Mouse (Mus musculus): ENCODE data around the gene Ehmt1. TPM values are rescaled to one million over a fixed set of nuclear protein-coding genes. Genes with fewer than 3 reads are reported as not detected.

The Ehmt1 gene
- total and polyA plus RNA-seq, 3 experiments, result 31.9 to 55.8 TPM; not detected in 1

DNA sequence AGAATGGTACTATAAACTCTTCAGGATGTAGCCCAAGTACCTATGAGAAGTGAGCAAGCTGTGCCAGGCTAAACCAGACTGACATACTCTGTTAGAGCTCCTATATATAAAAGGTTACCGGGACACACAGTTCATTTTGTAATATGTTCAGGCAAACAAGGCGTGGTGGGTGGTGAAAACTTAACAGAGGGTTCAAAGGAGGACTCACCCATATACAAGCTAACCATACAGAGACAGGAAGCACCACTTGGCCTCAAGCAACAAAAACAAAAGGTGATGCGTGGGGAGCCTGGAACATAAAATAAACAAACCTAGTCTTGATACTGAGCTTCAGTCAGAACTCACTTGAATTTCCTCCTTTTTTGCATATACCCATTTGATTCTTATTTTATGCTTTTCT lies 88.8 kb downstream of the Ehmt1 start:
- no peaks in the 10 kb centered on the region for H3K4me1 ChIP-seq (ENCODE audit: control insufficient read depth in 1 of 2, insufficient read depth in 2 of 2, low read length in 2 of 2)
- no peaks in the 10 kb centered on the region for H3K9me3 ChIP-seq (replicated peaks; ENCODE audit: insufficient read depth, low read length)
- TF ChIP-seq CHD1 (IDR thresholded peaks at IDR 0.05; ENCODE audit: low read depth, low read length) (no peak), SMC3 (IDR thresholded peaks at IDR 0.05; ENCODE audit: low read depth, low read length) (no peak), POLR2AphosphoS5 (IDR thresholded peaks at IDR 0.05; ENCODE audit: borderline replicate concordance, low read depth, low read length) (no peak), UBTF (IDR thresholded peaks at IDR 0.05; ENCODE audit: borderline replicate concordance, insufficient read depth, low read depth, low read length) (no peak), USF2 (IDR thresholded peaks at IDR 0.05; ENCODE audit: borderline replicate concordance in 1 of 2, insufficient read depth in 1 of 2, low read depth in 1 of 2, low read length in 2 of 2) (no peak), ZNF384 (IDR thresholded peaks at IDR 0.05; ENCODE audit: low read depth, low read length) (no peak), MAX (IDR thresholded peaks at IDR 0.05; ENCODE audit: low read length) (no peak), POLR2AphosphoS2 (IDR thresholded peaks at IDR 0.05; ENCODE audit: low read length) (no peak), MEF2A (IDR thresholded peaks at IDR 0.05; ENCODE audit: extremely low read depth, insufficient replicate concordance, low read depth, low read length, poor library complexity, severe bottlenecking) (no peak), MAFK (IDR thresholded peaks at IDR 0.05; ENCODE audit: borderline replicate concordance, low read depth, low read length) (no peak)
- no peak for DNase-seq (ENCODE audit: low read depth, low spot score)
- H3K79me2 ChIP-seq (ENCODE audit: control insufficient read depth, insufficient read depth, low read length, poor library complexity), result no peaks in the 10 kb centered on the region
- no peak overlapping the region for H3K4me3 ChIP-seq (ENCODE audit: control insufficient read depth in 1 of 2, insufficient read depth in 1 of 2, low read depth in 2 of 2, low read length in 2 of 2)
- H3K27ac ChIP-seq (ENCODE audit: control insufficient read depth, low read depth, low read length), result no peak overlapping the region
- H3K36me3 ChIP-seq (ENCODE audit: control insufficient read depth in 1 of 2, insufficient read depth in 2 of 2, low read length in 2 of 2), result peaks cover 0 to 19% of the 10 kb centered on the region in 2 experiments; a peak in 2 of 4 replicates
- H3K9ac ChIP-seq (ENCODE audit: control insufficient read depth, low read depth, low read length, poor library complexity, severe bottlenecking), result no peak overlapping the region
- H3K27me3 ChIP-seq (ENCODE audit: control insufficient read depth in 1 of 2, insufficient read depth in 2 of 2, low read length in 2 of 2), result no peaks in the 10 kb centered on the region

DNA sequence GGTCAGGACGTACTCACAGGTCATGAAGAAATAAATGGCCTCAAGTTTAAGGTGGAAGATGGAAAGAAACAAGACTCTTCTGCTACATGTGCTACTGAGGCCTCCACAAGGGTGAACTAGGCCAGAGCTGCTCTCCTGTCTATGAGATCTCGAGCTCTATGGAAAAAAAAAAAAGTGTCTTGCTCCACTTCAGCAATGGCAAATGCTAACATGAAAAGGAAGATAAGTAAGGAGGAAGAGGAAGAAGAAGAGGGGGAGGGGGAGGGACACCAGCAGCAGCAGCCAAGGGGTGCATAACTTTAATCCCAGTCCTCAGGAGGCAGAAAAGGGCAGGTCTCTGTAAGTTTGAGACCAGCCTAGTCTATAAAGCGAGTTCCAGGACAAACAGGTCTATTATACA lies 109.7 kb downstream of the Ehmt1 start:
- TF ChIP-seq ZNF384 (IDR thresholded peaks at IDR 0.05; ENCODE audit: low read depth, low read length) (peak; percentile 93), MEF2A (IDR thresholded peaks at IDR 0.05; ENCODE audit: extremely low read depth, insufficient replicate concordance, low read depth, low read length, poor library complexity, severe bottlenecking) (no peak), EP300 (IDR thresholded peaks at IDR 0.05; ENCODE audit: low read depth in 1 of 2, low read length in 2 of 2) (0 out of 4 replicates have a peak, but pooled peaks of 1 of the 2 experiments have one; percentile 20)
- H3K4me3 ChIP-seq (ENCODE audit: control insufficient read depth in 1 of 2, insufficient read depth in 1 of 2, low read depth in 2 of 2, low read length in 2 of 2), result no peak overlapping the region

DNA sequence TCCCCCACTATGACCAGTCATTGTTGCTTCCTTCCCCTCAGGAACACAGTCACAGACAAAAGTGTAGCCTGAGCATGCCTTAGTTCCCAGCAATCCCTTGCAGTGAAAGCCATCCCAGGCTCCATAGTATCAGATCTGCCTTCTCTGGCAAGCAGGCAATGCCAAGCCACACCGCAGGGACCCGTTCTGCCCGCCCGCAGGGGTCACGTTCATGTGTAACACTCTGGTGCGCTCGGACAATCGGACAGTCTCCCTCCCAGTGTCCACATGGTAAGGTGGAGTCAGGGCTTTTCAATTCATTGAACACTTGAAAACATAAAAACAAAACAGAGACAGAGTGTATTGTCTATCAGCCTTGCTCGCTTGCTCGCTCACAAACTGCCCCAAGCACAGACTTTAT lies 111.7 kb downstream of the Ehmt1 start:
- H3K36me3 ChIP-seq (ENCODE audit: control insufficient read depth in 1 of 2, insufficient read depth in 2 of 2, low read length in 2 of 2), result peaks cover 11 to 26% of the 10 kb centered on the region in 2 experiments

More for the DNA sequence above, 109.7 kb downstream of the Ehmt1 start:
- peaks cover 11 to 24% of the 10 kb centered on the region in 2 experiments for H3K36me3 ChIP-seq (ENCODE audit: control insufficient read depth in 1 of 2, insufficient read depth in 2 of 2, low read length in 2 of 2)
- H3K9me3 ChIP-seq (replicated peaks; ENCODE audit: insufficient read depth, low read length), result no peaks in the 10 kb centered on the region
- no peak overlapping the region for H3K9ac ChIP-seq (ENCODE audit: control insufficient read depth, low read depth, low read length, poor library complexity, severe bottlenecking)
- no peaks in the 10 kb centered on the region for H3K79me2 ChIP-seq (ENCODE audit: control insufficient read depth, insufficient read depth, low read length, poor library complexity)
- peak; percentile 64 for DNase-seq (ENCODE audit: low read depth, low spot score)
- H3K27me3 ChIP-seq (ENCODE audit: control insufficient read depth in 1 of 2, insufficient read depth in 2 of 2, low read length in 2 of 2), result no peaks in the 10 kb centered on the region
- H3K4me1 ChIP-seq (ENCODE audit: control insufficient read depth in 1 of 2, insufficient read depth in 2 of 2, low read length in 2 of 2), result peaks cover 0 to 6% of the 10 kb centered on the region in 2 experiments; a peak in 3 of 4 replicates
- peak overlapping the region; percentile 35; the same call in 1 of the 2 replicates for H3K27ac ChIP-seq (ENCODE audit: control insufficient read depth, low read depth, low read length)

More for the DNA sequence above, 111.7 kb downstream of the Ehmt1 start:
- no peak for DNase-seq (ENCODE audit: low read depth, low spot score)
- Histone ChIP-seq H3K79me2 (ENCODE audit: control insufficient read depth, insufficient read depth, low read length, poor library complexity) (no peaks in the 10 kb centered on the region), H3K4me3 (ENCODE audit: control insufficient read depth in 1 of 2, insufficient read depth in 1 of 2, low read depth in 2 of 2, low read length in 2 of 2) (no peak overlapping the region), H3K4me1 (ENCODE audit: control insufficient read depth in 1 of 2, insufficient read depth in 2 of 2, low read length in 2 of 2) (peaks cover 0 to 6% of the 10 kb centered on the region in 2 experiments; a peak in 3 of 4 replicates), H3K27ac (ENCODE audit: control insufficient read depth, low read depth, low read length) (no peak overlapping the region), H3K27me3 (ENCODE audit: control insufficient read depth in 1 of 2, insufficient read depth in 2 of 2, low read length in 2 of 2) (no peaks in the 10 kb centered on the region), H3K9ac (ENCODE audit: control insufficient read depth, low read depth, low read length, poor library complexity, severe bottlenecking) (no peak overlapping the region), H3K9me3 (replicated peaks; ENCODE audit: insufficient read depth, low read length) (no peaks in the 10 kb centered on the region)
- TF ChIP-seq ETS1 (IDR thresholded peaks at IDR 0.05; ENCODE audit: low read depth, low read length), result no peak
- TF ChIP-seq TBP (IDR thresholded peaks at IDR 0.05; ENCODE audit: low read depth, low read length), result no peak
- TF ChIP-seq GABPA (IDR thresholded peaks at IDR 0.05; ENCODE audit: low read depth, low read length), result no peak
- no peak for TF ChIP-seq MYB (IDR thresholded peaks at IDR 0.05; ENCODE audit: low read depth, low read length)
- no peak for TF ChIP-seq CHD1 (IDR thresholded peaks at IDR 0.05; ENCODE audit: low read depth, low read length)
- no peak for TF ChIP-seq ZMIZ1 (IDR thresholded peaks at IDR 0.05; ENCODE audit: low read depth, low read length)
- TF ChIP-seq POLR2A (IDR thresholded peaks at IDR 0.05; ENCODE audit: control insufficient read depth in 1 of 2, insufficient read depth in 1 of 2, low read depth in 1 of 2, low read length in 2 of 2, poor library complexity in 1 of 2), result no peak
- TF ChIP-seq ELF1 (IDR thresholded peaks at IDR 0.05; ENCODE audit: low read depth, low read length), result no peak
- no peak for TF ChIP-seq JUND (IDR thresholded peaks at IDR 0.05; ENCODE audit: low read depth, low read length)
- TF ChIP-seq MXI1 (IDR thresholded peaks at IDR 0.05; ENCODE audit: low read depth, low read length), result no peak
- no peak for TF ChIP-seq UBTF (IDR thresholded peaks at IDR 0.05; ENCODE audit: borderline replicate concordance, insufficient read depth, low read depth, low read length)
- TF ChIP-seq MYC (IDR thresholded peaks at IDR 0.05; ENCODE audit: low read depth, low read length), result no peak
- TF ChIP-seq MAFK (IDR thresholded peaks at IDR 0.05; ENCODE audit: borderline replicate concordance, low read depth, low read length), result no peak
- no peak for TF ChIP-seq RCOR1 (IDR thresholded peaks at IDR 0.05; ENCODE audit: low read depth, low read length)

Measured in MEL (cell line).